Mouse (Mus musculus) heart, postnatal 4 days (tissue): ENCODE data around the gene Ces1a. TPM values are rescaled to one million over a fixed set of nuclear protein-coding genes. Genes with fewer than 3 reads are reported as not detected.

Experiments used
- DNase-seq: peaks from one replicate; pipeline ENCODE4 v3.0.0; 2021
- total RNA-seq, 2 experiments: library from RNA; stranded (reverse); gene quantifications; 2 replicates each; pipeline ENCODE4 v1.2.3; 2021

Gene Ces1a
- total RNA-seq, 2 experiments from 2014 or later, result not detected

DNA sequence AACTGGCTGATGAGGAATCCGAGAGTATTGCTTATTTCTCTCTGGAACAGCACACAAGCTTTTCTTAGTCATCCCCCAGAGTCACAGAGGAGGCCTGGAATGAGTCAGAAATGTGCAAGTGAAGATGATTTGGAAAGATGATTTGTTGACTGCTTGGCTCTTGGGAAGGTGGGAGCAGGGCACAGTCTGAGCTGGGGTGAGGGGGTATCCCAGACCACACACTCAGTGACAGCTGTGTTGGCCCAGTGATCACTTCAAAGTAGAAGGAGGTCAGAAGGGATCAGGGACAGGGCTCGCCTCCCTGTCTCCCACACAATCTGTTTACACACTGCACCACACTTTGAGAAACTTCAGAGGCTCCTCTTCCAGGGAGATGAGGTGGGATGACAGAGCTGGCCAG, 63.6 kb downstream of the Ces1a start:
- no peak for DNase-seq

DNA sequence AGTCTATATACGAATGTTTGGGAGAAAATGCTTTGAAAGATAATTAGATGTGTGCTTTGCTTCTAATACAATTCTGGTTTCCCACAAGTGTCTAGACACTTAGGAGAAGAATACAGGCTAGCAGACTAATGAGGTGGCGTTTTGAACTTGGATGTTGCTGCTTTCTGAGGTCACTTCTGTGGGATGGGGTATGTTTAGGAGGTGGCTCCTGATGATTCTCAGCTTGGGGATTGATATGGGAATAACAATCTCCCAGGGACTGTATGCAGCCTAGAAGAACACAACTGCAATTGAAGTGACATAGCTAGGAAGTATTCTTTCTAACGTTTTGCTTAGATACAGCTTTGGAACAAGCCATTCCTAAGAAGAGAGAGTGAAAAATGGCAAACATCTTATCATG, 65.5 kb downstream of the Ces1a start:
- no peak for DNase-seq

DNA sequence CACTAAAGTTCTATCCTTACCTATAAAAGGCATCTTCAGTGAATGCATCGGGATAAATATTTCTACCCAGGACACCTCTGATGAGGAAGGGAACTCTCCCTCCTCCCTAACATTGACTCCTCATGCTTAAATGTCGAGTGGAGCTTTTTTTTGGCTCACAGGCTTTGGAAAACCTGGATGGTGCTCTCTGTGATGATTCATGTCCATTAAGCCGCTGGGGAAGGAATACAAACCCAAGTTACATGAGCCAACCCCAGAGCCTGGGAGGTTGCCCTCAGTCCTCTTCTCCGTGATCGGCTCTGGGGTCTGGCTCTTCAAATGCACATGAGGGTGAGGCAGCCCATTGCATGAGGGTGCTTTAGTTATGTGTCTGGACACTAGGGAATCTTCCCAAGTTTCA, 71.3 kb downstream of the Ces1a start:
- no peak for DNase-seq

DNA sequence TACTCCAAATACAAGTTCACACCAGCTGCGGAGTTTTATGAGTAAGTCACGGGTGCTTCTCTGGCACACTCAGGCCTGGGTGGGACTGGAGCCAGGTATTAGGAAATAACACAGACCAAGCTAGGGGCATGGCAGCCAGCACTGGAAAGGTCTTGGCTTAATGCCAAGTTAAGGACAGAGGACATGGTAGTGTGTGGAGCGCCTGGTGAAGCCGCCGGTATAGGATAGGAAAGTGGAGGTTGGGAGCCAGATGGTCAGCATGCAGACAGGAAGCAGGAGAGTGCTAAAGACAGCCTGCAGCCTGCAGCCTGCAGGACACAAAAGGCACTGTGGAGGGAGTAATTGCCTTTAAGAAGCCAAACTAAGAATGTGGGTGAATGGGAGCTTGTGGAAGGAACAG, 75.0 kb downstream of the Ces1a start:
- DNase-seq, result peak; percentile 84

Other genes with a start within 250 kb of the Ces1a start
- 100 to 1,000 TPM; 140 to 153 TPM for gene Mmp2, start 220.9 kb downstream of the Ces1a start, total RNA-seq
- 1 to 10 TPM; 1.9 to 2.8 TPM for gene Lpcat2, start 192.9 kb downstream of the Ces1a start, total RNA-seq
- gene Capns2, start 146.8 kb downstream of the Ces1a start, total RNA-seq, result under 1 TPM; 0.26 to 0.45 TPM
- under 1 TPM; 0.14 to 0.31 TPM for gene Slc6a2, start 88.1 kb downstream of the Ces1a start, total RNA-seq
- gene Ces1b, start 31.8 kb upstream of the Ces1a start, total RNA-seq, result not detected
- gene Ces1c, start 83.1 kb upstream of the Ces1a start, total RNA-seq, result not detected
- gene Ces1d, start 149.6 kb upstream of the Ces1a start, total RNA-seq, result 1 to 10 TPM; 3.7 to 8.5 TPM
- 1 to 10 TPM; 1.1 to 1.2 TPM for gene Ces1e, start 181.4 kb upstream of the Ces1a start, total RNA-seq
- not detected for gene Ces1f, start 231.6 kb upstream of the Ces1a start, total RNA-seq